Mouse (Mus musculus): ENCODE data around the gene Siva1. TPM values are rescaled to one million over a fixed set of nuclear protein-coding genes. Genes with fewer than 3 reads are reported as not detected.
A peak's percentile ranks its signal among the peaks of the same experiment; 100 is the strongest.

Gene Siva1
- polyA plus RNA-seq (2012; rRNA removed), result 58.6 and 66.5 TPM in 2 replicates

DNA sequence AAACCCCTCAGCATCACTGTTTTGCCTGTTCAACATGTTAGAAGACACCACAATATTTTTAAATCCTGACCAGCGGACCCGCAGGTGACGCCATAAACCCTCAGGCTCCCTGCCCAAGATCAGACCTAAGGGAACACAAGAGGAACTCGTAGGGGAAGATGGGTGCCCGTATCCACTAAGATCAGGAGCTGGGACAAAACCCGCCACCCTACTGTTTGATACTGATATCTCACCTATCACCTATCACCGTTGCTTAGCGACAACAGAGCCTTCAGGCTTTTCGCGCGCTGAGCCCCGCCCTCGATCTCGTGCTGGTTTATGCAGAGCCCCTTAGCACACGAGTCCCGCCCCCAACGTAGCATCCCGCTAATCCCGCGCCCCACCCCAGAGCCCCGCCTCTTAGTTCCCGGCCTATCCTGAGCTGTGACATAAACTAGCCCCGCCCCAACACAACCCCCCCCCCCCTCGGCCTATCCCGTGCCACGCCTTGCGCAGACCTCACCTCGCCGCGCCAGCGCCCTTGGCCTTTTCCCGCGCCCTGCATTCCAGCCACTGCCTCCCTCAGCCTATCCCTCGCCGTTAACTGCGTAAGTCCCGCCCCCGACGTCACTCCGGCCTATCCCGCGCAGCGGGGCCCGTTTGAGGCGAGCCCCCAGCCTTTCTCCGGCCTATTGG is at the start of gene Siva1:
Siva1 (plus strand) TSS at position 500 of the 675 bp plus-strand sequence.
- Histone ChIP-seq H3K4me3 (replicated peaks; ENCODE audit: extremely low read depth, low read depth, low read length) (peak within 1 kb of the TSS; percentile 63), H3K4me1 (ENCODE audit: control insufficient read depth, insufficient read depth, low read length) (0 out of 2 replicates have a peak, but pooled peaks cover 3% of the 10 kb centered on the region)
- TF ChIP-seq POLR2A (IDR thresholded peaks at IDR 0.05; ENCODE audit: borderline replicate concordance, extremely low read depth, low read depth, low read length) (no peak), CTCF (IDR thresholded peaks at IDR 0.05; ENCODE audit: insufficient read depth, low read length) (no peak)
- peak; percentile 97 for DNase-seq
- under 1% methylated on average over 44 of the region's 46 CpGs for WGBS

DNA sequence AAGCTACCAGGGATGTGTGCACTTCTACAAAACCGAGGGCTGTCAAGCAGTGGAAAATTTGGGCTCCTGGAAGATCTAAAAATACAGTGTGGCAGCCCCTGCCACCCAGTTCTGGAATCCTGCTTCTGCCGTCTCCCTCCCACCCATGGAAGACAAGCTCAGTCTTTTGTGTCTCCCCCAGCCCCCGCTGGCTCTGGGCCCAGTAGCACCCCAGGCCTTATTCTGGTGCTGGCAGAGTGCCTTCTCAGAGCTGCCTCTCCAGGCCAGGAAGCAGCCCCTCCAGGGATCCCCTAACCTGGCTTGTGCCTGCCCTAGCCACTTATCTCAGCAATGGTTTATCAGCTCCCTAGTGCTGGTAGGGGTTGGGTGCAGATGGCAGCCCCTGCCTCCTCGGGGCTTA is 49.5 kb upstream of the Siva1 start:
- peaks cover 42% of the 10 kb centered on the region for H3K4me1 ChIP-seq (ENCODE audit: control insufficient read depth, insufficient read depth, low read length)
- no peak overlapping the region for H3K4me3 ChIP-seq (replicated peaks; ENCODE audit: extremely low read depth, low read depth, low read length)
- no peak for DNase-seq
- TF ChIP-seq POLR2A (IDR thresholded peaks at IDR 0.05; ENCODE audit: borderline replicate concordance, extremely low read depth, low read depth, low read length), result no peak
- no peak for TF ChIP-seq CTCF (IDR thresholded peaks at IDR 0.05; ENCODE audit: insufficient read depth, low read length)
- WGBS, result 46% methylated on average over 4 of the region's 4 CpGs

DNA sequence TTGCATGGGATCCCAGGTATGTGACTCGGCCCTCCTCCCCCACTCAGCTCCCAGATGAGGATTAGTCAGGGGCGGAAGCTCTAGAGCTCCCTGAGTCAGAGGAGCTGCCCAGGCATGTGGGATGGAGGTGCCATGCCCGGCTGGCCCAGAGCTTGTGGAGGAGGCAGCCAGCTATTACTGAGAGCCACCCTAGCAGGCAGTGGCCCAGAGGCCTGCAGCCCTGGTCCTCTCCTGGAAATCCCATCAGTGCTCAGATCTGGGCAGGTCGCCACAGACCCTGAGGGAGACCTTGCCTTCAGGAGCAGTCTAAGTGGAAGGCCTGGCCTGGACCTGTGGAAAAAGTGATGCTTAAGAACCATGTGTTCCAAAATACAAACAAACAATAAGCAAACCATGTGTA is 48.9 kb upstream of the Siva1 start:
- TF ChIP-seq POLR2A (IDR thresholded peaks at IDR 0.05; ENCODE audit: borderline replicate concordance, extremely low read depth, low read depth, low read length) (no peak), CTCF (IDR thresholded peaks at IDR 0.05; ENCODE audit: insufficient read depth, low read length) (no peak)
- no peak for DNase-seq
- H3K4me3 ChIP-seq (replicated peaks; ENCODE audit: extremely low read depth, low read depth, low read length), result no peak overlapping the region
- WGBS, result 75% methylated on average over 4 of the region's 4 CpGs
- peaks cover 40% of the 10 kb centered on the region for H3K4me1 ChIP-seq (ENCODE audit: control insufficient read depth, insufficient read depth, low read length)

DNA sequence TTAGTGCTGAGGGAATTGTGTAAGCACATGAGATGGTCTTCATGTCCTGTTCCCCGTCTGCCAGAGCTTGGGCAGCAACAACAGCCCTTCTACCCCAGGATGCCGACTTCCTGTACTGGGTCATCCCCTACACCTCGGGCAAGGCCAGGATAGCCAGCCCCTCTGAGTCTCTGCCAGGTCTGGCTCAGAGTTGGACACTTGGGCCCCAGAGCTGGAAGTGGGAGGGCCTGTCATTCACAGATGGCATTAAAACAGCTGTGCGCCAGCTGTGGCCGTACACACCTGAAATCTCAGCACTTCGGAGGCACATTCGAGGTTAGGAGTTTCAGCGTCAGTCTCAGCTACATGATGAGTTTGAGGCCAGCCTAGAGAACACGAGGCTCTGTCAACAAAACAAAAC is 48.0 kb upstream of the Siva1 start:
- Histone ChIP-seq H3K4me3 (replicated peaks; ENCODE audit: extremely low read depth, low read depth, low read length) (no peak overlapping the region), H3K4me1 (ENCODE audit: control insufficient read depth, insufficient read depth, low read length) (peaks cover 37% of the 10 kb centered on the region)
- TF ChIP-seq POLR2A (IDR thresholded peaks at IDR 0.05; ENCODE audit: borderline replicate concordance, extremely low read depth, low read depth, low read length), result no peak
- no peak for TF ChIP-seq CTCF (IDR thresholded peaks at IDR 0.05; ENCODE audit: insufficient read depth, low read length)
- no peak for DNase-seq
- 48% methylated on average over 9 of the region's 9 CpGs for WGBS

DNA sequence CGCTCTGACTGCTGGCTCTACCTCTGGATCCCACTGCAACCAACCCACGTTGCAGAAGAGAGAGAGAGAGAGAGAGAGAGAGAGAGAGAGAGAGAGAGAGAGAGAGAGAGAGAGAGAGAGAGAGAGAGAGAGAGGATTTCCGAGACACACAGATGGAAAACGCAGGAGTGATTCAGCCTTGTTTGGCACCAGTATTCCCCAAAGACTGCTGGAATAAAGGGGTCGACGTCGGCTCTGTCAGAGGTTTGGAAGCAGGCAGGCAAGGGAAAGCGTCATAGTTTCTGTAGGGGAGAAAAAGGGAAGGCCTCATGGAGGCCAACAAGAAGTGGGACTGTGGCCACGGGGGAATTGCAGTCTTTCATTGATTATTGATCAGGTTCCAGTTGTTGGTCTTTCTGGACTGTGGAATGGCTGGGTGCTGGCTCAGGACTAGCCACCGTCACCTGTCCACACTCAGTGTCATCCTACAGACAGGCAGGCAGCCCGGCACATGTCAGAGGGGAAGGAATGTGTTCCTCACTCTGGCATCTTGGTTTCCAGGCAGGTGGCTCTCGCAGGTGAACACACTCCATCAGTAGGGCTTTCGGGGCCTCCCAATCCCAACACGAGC is 47.5 kb upstream of the Siva1 start:
- H3K4me1 ChIP-seq (ENCODE audit: control insufficient read depth, insufficient read depth, low read length), result peaks cover 32% of the 10 kb centered on the region
- TF ChIP-seq POLR2A (IDR thresholded peaks at IDR 0.05; ENCODE audit: borderline replicate concordance, extremely low read depth, low read depth, low read length), result no peak
- DNase-seq, result no peak
- no peak overlapping the region for H3K4me3 ChIP-seq (replicated peaks; ENCODE audit: extremely low read depth, low read depth, low read length)
- WGBS, result 76% methylated on average over 14 of the region's 14 CpGs

DNA sequence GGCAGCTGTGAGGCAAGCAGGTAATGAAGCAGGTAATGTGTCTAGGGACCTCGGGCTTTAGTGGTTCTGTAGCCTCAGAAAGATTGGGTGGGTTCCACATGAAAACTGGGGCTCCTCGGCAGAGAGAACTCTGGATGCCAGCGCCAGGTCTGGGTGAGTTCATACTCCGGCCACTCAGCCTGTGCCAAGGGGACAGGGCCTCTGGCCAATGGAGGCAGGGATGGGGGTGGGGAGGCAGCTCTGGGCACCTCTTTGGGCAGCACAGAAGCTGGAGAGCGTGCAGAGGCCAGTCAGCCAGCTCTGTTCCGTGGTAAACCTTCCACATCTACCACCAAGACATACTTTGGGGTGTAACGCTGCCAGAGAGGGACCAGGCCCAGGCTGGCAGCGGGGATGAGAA is 46.9 kb upstream of the Siva1 start:
- Histone ChIP-seq H3K4me3 (replicated peaks; ENCODE audit: extremely low read depth, low read depth, low read length) (no peak overlapping the region), H3K4me1 (ENCODE audit: control insufficient read depth, insufficient read depth, low read length) (peaks cover 27% of the 10 kb centered on the region)
- no peak for TF ChIP-seq CTCF (IDR thresholded peaks at IDR 0.05; ENCODE audit: insufficient read depth, low read length)
- TF ChIP-seq POLR2A (IDR thresholded peaks at IDR 0.05; ENCODE audit: borderline replicate concordance, extremely low read depth, low read depth, low read length), result no peak
- no peak for DNase-seq
- WGBS, result 81% methylated on average over 8 of the region's 8 CpGs

DNA sequence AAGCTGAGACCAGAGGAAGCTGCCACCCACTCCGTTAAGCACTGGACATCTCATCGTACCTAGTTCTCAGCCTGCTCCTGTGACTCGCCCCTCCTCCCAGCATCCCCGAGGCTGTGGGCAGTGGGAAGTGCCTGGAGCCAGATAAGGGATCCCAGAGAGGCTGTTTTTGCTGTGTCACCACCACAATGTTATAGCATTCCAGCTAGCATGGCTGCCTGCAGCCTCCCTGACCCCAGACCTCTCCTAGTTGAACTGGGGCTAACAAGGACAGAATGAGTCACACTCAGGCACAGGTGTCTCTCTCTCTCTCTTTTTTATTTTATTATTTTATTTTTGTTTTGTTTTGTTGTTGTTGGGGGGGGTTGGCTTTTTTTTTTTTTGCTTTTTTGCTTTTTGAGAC is 45.3 kb upstream of the Siva1 start:
- TF ChIP-seq POLR2A (IDR thresholded peaks at IDR 0.05; ENCODE audit: borderline replicate concordance, extremely low read depth, low read depth, low read length) (no peak), CTCF (IDR thresholded peaks at IDR 0.05; ENCODE audit: insufficient read depth, low read length) (no peak)
- no peak overlapping the region for H3K4me3 ChIP-seq (replicated peaks; ENCODE audit: extremely low read depth, low read depth, low read length)
- WGBS, result 61% methylated on average over 4 of the region's 4 CpGs
- no peak for DNase-seq
- peaks cover 11% of the 10 kb centered on the region for H3K4me1 ChIP-seq (ENCODE audit: control insufficient read depth, insufficient read depth, low read length)

DNA sequence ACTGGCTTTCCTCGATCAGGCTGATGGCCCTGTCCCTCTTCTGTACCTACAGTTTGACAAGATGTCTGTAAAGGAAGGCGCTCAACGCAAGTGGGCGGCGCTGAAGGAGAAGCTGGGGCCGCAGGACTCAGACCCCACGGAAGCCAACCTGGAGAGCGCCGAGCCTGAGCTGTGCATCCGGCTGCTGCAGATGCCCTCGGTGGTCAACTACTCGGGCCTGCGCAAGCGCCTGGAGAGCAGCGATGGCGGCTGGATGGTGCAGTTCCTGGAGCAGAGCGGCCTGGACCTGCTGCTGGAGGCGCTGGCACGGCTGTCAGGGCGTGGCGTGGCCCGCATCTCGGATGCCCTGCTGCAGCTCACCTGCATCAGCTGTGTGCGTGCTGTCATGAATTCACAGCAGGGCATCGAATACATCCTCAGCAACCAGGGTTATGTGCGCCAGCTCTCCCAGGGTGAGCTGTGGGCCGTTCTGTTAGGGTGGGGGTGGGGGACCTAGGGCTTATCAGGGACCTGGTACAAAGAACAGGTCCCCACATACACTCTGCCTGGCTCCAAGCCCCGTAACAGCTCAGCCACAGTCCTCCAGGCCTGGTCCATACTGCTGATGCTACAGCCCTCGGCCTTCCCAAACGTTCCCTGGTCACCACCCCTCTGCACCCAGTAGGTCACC is 44.4 kb upstream of the Siva1 start:
- DNase-seq, result no peak
- TF ChIP-seq POLR2A (IDR thresholded peaks at IDR 0.05; ENCODE audit: borderline replicate concordance, extremely low read depth, low read depth, low read length), result no peak
- no peak for TF ChIP-seq CTCF (IDR thresholded peaks at IDR 0.05; ENCODE audit: insufficient read depth, low read length)
- H3K4me1 ChIP-seq (ENCODE audit: control insufficient read depth, insufficient read depth, low read length), result peaks cover 4% of the 10 kb centered on the region; the same call in 1 of the 2 replicates
- no peak overlapping the region for H3K4me3 ChIP-seq (replicated peaks; ENCODE audit: extremely low read depth, low read depth, low read length)
- 93% methylated on average over 30 of the region's 30 CpGs for WGBS

DNA sequence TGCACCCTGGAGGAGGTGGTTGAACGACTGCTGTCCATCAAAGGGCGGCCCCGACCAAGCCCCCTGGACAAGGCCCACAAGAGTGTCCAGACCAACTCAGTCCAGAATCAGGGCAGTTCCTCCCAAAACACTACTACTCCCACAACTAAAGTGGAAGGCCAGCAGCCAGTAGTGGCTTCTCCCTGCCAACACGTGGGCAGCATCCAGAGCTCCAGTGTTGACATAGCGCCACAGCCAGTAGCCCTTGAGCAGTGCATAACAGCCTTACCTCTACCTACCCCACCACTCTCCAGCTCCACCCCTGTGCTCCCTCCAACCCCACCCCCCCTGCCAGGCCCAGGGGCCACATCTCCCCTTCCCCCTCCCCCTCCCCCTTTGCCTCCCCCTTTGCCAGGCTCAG is 40.5 kb upstream of the Siva1 start:
- Histone ChIP-seq H3K4me3 (replicated peaks; ENCODE audit: extremely low read depth, low read depth, low read length) (no peak overlapping the region), H3K4me1 (ENCODE audit: control insufficient read depth, insufficient read depth, low read length) (no peaks in the 10 kb centered on the region)
- WGBS, result 75% methylated on average over 5 of the region's 5 CpGs
- DNase-seq, result peak; percentile 67
- TF ChIP-seq POLR2A (IDR thresholded peaks at IDR 0.05; ENCODE audit: borderline replicate concordance, extremely low read depth, low read depth, low read length), result no peak
- no peak for TF ChIP-seq CTCF (IDR thresholded peaks at IDR 0.05; ENCODE audit: insufficient read depth, low read length)
